Mouse (Mus musculus) spleen, adult 2 months (tissue): ENCODE results near the gene Gm37240. TPM values are rescaled to one million over a fixed set of nuclear protein-coding genes. Genes with fewer than 3 reads are reported as not detected.

ENCODE experiments used
- DNase-seq, 2 experiments: peaks; one replicate each; pipeline versions ENCODE4 v3.0.0 to v3.0.0-alpha.2; 2012 to 2021; ENCODE audit warnings: low spot score in 2 of 2, low read depth in 1 of 2
- H3K27ac ChIP-seq: fragments of 200-500 bp; 2 replicates; pipeline ENCODE4 v1.5.1; 2012; ENCODE audit warnings: low read length, inconsistent platforms; ENCODE audit not compliant: insufficient read depth
- H3K27me3 ChIP-seq: fragments of 200-500 bp; 2 replicates; pipeline ENCODE4 v1.6.1; 2012; ENCODE audit warnings: mild to moderate bottlenecking, moderate library complexity, low read length, inconsistent platforms; ENCODE audit not compliant: control insufficient read depth, insufficient read depth
- H3K36me3 ChIP-seq: fragments of 200-500 bp; 2 replicates; pipeline ENCODE4 v1.6.1; 2012; ENCODE audit warnings: mild to moderate bottlenecking, low read length, inconsistent platforms; ENCODE audit not compliant: control insufficient read depth, insufficient read depth
- H3K4me1 ChIP-seq: fragments of 200-500 bp; 2 replicates; pipeline ENCODE4 v1.6.1; 2011; ENCODE audit warnings: inconsistent platforms; ENCODE audit not compliant: control insufficient read depth, insufficient read depth, insufficient read length
- H3K4me3 ChIP-seq: fragments of 200-500 bp; 2 replicates; pipeline ENCODE4 v1.5.1; 2011; ENCODE audit warnings: mild to moderate bottlenecking, inconsistent platforms; ENCODE audit not compliant: insufficient read depth, insufficient read length; ENCODE audit errors: extremely low read depth
- CTCF ChIP-seq: fragments of 200-500 bp; IDR thresholded peaks from 2 replicates; pipeline ENCODE4 v1.5.1; 2011; ENCODE audit warnings: mild to moderate bottlenecking, inconsistent platforms; ENCODE audit not compliant: insufficient read depth, insufficient read length, insufficient replicate concordance; ENCODE audit errors: extremely low read depth
- POLR2A ChIP-seq: fragments of 200-500 bp; IDR thresholded peaks from 2 replicates; pipeline ENCODE4 v1.6.1; 2011; ENCODE audit warnings: low read depth, low read length, inconsistent platforms
- WGBS: fragments of 180-500 bp; shearing (Covaris S2); methylation state at CpG from one replicate; pipeline ENCODE4 v1.1.7; 2018; 5-methylcytosine and 5-hydroxymethylcytosine counted together
- polyA plus RNA-seq: library from polyadenylated mRNA; depleted of rRNA; stranded (reverse); fragments of >200 nt; gene quantifications from 2 replicates; pipeline ENCODE4 v1.2.3, GENCODE M21; 2012

Gene Gm37240
- polyA plus RNA-seq, 1 experiment, result 1.1 TPM

DNA sequence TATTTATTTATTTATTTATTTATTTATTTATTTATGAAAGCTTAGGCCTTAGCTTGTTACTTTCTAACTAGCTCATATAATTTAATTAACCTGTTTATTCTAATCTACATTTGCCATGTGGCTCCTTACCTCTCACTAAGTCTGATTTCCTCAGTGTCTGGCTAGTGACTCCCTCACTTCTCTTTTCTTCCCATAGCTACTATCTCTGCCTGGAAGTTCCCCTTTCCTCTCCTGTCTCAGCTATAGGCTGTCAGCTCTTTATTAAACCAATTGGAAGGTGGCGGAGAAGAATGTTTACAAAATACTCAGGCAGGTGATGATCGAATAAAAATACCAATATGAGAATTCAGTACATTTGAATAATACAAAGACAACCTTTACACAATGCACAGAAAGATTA lies 1044.5 kb downstream of the Gm37240 start:
- Histone ChIP-seq H3K4me1 (peaks cover 3% of the 10 kb centered on the region; the same call in 1 of the 2 replicates), H3K4me3 (no peak overlapping the region), H3K27me3 (no peaks in the 10 kb centered on the region), H3K36me3 (no peaks in the 10 kb centered on the region), H3K27ac (no peak overlapping the region)
- 82% methylated on average over 2 of the region's 2 CpGs for WGBS
- TF ChIP-seq CTCF, result no peak
- TF ChIP-seq POLR2A, result no peak
- no peak for DNase-seq

GRCm38 (mm10) chr3:84841271-84841670 lies 1046.0 kb downstream of the Gm37240 start:
- whole genome bisulfite sequencing, result 94% methylated on average over 4 of the region's 4 CpGs
- no peak overlapping the region for H3K4me3 ChIP-seq

DNA sequence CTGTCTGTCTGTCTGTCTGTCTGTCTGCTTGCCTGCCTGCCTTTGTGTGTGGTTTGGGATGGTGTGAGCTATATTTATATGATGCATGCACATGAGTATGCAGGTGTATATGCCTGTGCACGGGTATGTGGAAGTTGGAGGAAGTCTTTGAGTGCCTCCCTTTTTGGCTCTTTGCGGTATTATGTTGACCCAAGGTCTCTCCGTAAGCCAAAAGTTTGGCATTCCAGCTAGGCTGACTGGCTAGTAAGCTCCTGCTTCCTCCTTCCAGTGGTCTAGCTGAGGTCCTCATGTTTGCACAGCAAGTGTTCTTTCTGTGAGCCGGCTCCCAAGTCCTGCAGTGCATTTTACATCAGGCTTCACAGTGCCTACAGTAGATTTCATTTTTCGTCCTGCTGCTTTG lies 1047.8 kb downstream of the Gm37240 start:
- no peaks in the 10 kb centered on the region for H3K36me3 ChIP-seq
- H3K4me3 ChIP-seq, result no peak overlapping the region
- peaks cover 5% of the 10 kb centered on the region; the same call in 1 of the 2 replicates for H3K4me1 ChIP-seq
- H3K27ac ChIP-seq, result no peak overlapping the region
- no peak for TF ChIP-seq POLR2A
- no peak for TF ChIP-seq CTCF
- 80% methylated on average over 5 of the region's 5 CpGs for WGBS
- no peaks in the 10 kb centered on the region for H3K27me3 ChIP-seq
- no peak for DNase-seq

More at GRCm38 (mm10) chr3:84841271-84841670, 1046.0 kb downstream of the Gm37240 start:
- Histone ChIP-seq H3K4me1 (peaks cover 5% of the 10 kb centered on the region; the same call in 1 of the 2 replicates), H3K27ac (no peak overlapping the region), H3K36me3 (no peaks in the 10 kb centered on the region), H3K27me3 (no peaks in the 10 kb centered on the region)
- no peak for TF ChIP-seq CTCF
- TF ChIP-seq POLR2A, result no peak
- DNase-seq, result no peak

DNA sequence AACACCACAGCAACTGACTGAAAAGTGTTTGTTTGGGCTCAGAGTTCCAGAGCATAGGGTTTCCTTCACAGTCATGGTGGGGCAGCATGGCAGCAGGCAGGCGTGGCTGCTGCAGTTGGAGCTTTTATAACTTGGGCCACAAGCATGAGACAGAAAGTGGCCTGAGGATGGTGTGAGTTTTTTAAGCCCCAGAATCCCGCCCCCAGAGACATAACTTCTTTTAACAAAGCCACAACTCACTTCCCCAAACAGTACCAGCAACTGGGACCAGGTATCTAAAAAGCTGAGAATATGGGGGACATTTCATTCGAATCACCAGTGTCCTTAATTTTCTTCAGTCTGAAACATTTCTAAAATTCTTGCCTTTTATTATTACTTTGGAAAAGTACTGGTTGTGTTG lies 1049.3 kb downstream of the Gm37240 start:
- DNase-seq, result no peak
- H3K27ac ChIP-seq, result no peak overlapping the region
- TF ChIP-seq CTCF (no peak), POLR2A (no peak)
- 65% methylated on average over 3 of the region's 3 CpGs for WGBS
- no peak overlapping the region for H3K4me3 ChIP-seq
- no peaks in the 10 kb centered on the region for H3K36me3 ChIP-seq
- H3K4me1 ChIP-seq, result peaks cover 5% of the 10 kb centered on the region; the same call in 1 of the 2 replicates
- no peaks in the 10 kb centered on the region for H3K27me3 ChIP-seq

DNA sequence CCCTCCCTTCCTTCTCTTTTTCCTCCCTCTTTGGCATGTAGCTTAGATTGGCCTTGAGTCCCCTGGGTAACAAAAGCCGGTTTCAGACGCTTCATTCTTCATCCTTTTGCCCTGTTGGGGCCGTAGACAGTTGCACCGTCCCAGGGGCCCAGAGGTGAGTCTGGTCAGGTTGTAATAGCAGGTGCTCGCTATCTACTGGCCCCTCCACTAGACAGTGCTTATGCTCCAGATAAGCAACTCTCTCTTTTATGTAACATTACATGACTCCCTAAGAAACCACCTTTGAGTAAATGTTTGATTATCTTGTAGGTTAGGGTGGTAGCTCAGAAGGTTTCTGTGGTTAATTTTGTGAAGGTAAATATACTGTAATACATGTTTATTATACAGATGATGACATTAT lies 1051.3 kb downstream of the Gm37240 start:
- 68% methylated on average over 5 of the region's 5 CpGs for WGBS
- Histone ChIP-seq H3K36me3 (no peaks in the 10 kb centered on the region), H3K27me3 (no peaks in the 10 kb centered on the region), H3K27ac (no peak overlapping the region), H3K4me3 (no peak overlapping the region), H3K4me1 (peaks cover 5% of the 10 kb centered on the region; the same call in 1 of the 2 replicates)
- DNase-seq, result no peak
- TF ChIP-seq POLR2A (no peak), CTCF (no peak)

DNA sequence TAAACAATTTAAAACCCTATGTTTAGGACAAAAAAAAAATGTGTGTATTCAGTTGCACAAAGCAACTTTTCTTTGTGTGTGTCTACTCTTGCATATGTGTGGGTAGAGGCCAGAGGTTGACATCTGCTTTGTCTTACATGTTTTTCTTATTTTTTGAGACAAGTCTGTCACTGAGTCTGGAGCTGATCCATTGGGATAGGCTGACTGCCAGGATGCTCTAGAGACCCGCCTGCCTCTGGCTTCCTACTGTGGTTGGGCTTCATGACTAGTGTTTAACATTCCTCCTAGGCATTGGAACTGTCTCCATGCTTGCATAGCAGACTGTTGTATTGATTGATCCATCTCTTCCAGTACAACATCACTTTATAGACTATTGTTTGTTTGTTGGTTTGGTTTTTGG lies 1058.0 kb downstream of the Gm37240 start:
- 82% methylated on average over 1 of the region's 1 CpGs for WGBS
- no peaks in the 10 kb centered on the region for H3K36me3 ChIP-seq
- DNase-seq, result no peak
- no peak overlapping the region for H3K27ac ChIP-seq
- no peak for TF ChIP-seq POLR2A
- no peaks in the 10 kb centered on the region for H3K27me3 ChIP-seq
- no peak overlapping the region for H3K4me3 ChIP-seq
- peaks cover 5% of the 10 kb centered on the region for H3K4me1 ChIP-seq

DNA sequence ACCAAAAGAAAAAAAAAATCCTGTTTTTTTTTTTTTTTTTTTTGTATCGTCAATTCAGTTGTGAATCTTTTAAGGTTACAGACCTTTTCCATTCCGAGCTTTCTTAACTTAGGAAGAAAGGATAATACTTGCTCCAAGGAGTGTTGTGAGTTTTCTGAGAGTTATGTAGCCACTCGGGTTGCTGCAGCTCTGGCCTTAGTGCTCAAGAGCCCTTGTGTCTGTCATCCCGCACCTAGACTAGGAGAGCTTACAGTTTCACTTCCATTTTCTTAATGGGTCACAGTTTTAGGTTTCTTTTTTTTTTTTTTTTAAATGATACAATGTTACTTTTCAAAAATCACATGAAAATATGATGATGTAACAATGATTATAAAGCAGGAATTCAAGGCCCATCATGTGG lies 1059.7 kb downstream of the Gm37240 start:
- peak overlapping the region; percentile 31; the same call in 1 of the 2 replicates for H3K4me3 ChIP-seq
- peak overlapping the region; percentile 85 for H3K27ac ChIP-seq
- H3K4me1 ChIP-seq, result peaks cover 5% of the 10 kb centered on the region
- H3K36me3 ChIP-seq, result no peaks in the 10 kb centered on the region
- WGBS, result 31% methylated on average over 4 of the region's 4 CpGs
- TF ChIP-seq CTCF, result no peak
- no peak for TF ChIP-seq POLR2A
- DNase-seq, result no peak
- no peaks in the 10 kb centered on the region for H3K27me3 ChIP-seq
